Mouse (Mus musculus) MEL (cell line): ENCODE measurements around the gene Nup210l. TPM values are rescaled to one million over a fixed set of nuclear protein-coding genes. Genes with fewer than 3 reads are reported as not detected.

ENCODE experiments used
- DNase-seq: peaks from one replicate; pipeline ENCODE4 v3.0.0; 2011; ENCODE audit warnings: low read depth, low spot score
- H3K27ac ChIP-seq: 2 replicates; pipeline ENCODE4 v1.5.1; 2012; ENCODE audit warnings: low read depth, mild to moderate bottlenecking, control low read depth, low read length, moderate library complexity; ENCODE audit not compliant: control insufficient read depth
- H3K27me3 ChIP-seq, 2 experiments: fragments of 150-350 bp in 1 of 2; sonication (generic) in 1 of 2; 2 replicates each; pipeline ENCODE4 v1.6.1; 2012; ENCODE audit warnings: low read length in 2 of 2, mild to moderate bottlenecking in 2 of 2, improper control_type of control experiment in 1 of 2, moderate library complexity in 1 of 2; ENCODE audit not compliant: insufficient read depth in 2 of 2, control insufficient read depth in 1 of 2
- H3K36me3 ChIP-seq, 2 experiments: 2 replicates each; pipeline ENCODE4 v1.6.1; 2012 to 2014; ENCODE audit warnings: low read length in 2 of 2, improper control_type of control experiment in 1 of 2, inconsistent platforms in 1 of 2, mild to moderate bottlenecking in 1 of 2; ENCODE audit not compliant: insufficient read depth in 2 of 2, control insufficient read depth in 1 of 2
- H3K4me1 ChIP-seq, 2 experiments: fragments of 150-350 bp in 1 of 2; sonication (generic) in 1 of 2; 2 replicates each; pipeline ENCODE4 v1.6.1; 2012; ENCODE audit warnings: low read length in 2 of 2, improper control_type of control experiment in 1 of 2, mild to moderate bottlenecking in 1 of 2; ENCODE audit not compliant: insufficient read depth in 2 of 2, control insufficient read depth in 1 of 2
- H3K4me3 ChIP-seq, 2 experiments: fragments of 150-350 bp in 1 of 2; sonication (generic) in 1 of 2; 2 replicates each; pipeline ENCODE4 v1.5.1; 2012; ENCODE audit warnings: low read depth in 2 of 2, low read length in 2 of 2, mild to moderate bottlenecking in 2 of 2, moderate library complexity in 2 of 2, control low read depth in 1 of 2, improper control_type of control experiment in 1 of 2; ENCODE audit not compliant: control insufficient read depth in 1 of 2, insufficient read depth in 1 of 2
- H3K79me2 ChIP-seq: 2 replicates; pipeline ENCODE4 v1.6.1; 2012; ENCODE audit warnings: mild to moderate bottlenecking, low read length, moderate library complexity; ENCODE audit not compliant: control insufficient read depth, poor library complexity, insufficient read depth
- H3K9ac ChIP-seq: 2 replicates; pipeline ENCODE4 v1.6.1; 2012; ENCODE audit warnings: low read depth, mild to moderate bottlenecking, control low read depth, low read length, moderate library complexity; ENCODE audit not compliant: control insufficient read depth, poor library complexity, severe bottlenecking
- H3K9me3 ChIP-seq: fragments of 150-350 bp; sonication (generic); replicated peaks from 2 replicates; pipeline ENCODE4 v1.6.1; 2012; ENCODE audit warnings: mild to moderate bottlenecking, low read length, improper control_type of control experiment, moderate library complexity; ENCODE audit not compliant: insufficient read depth
- BHLHE40 ChIP-seq: IDR thresholded peaks from 2 replicates; pipeline ENCODE4 v1.6.1; 2012; ENCODE audit warnings: low read depth, mild to moderate bottlenecking, inconsistent platforms, low read length, improper control_type of control experiment, borderline replicate concordance
- CHD1 ChIP-seq: IDR thresholded peaks from 2 replicates; pipeline ENCODE4 v1.6.1; 2012; ENCODE audit warnings: low read depth, mild to moderate bottlenecking, inconsistent platforms, low read length, improper control_type of control experiment
- CHD2 ChIP-seq: IDR thresholded peaks from 2 replicates; pipeline ENCODE4 v1.6.1; 2011; ENCODE audit warnings: low read length, improper control_type of control experiment
- CTCF ChIP-seq, 3 experiments: IDR thresholded peaks in 2 of 3; conservative IDR thresholded peaks in 1 of 3; 2 replicates each; pipeline ENCODE4 v1.5.1; 2011 to 2012; ENCODE audit warnings: low read length in 3 of 3, low read depth in 2 of 3, mild to moderate bottlenecking in 2 of 3, improper control_type of control experiment in 1 of 3, inconsistent platforms in 1 of 3, mixed read lengths in 1 of 3, moderate library complexity in 1 of 3; ENCODE audit not compliant: control insufficient read depth in 1 of 3, insufficient read depth in 1 of 3, poor library complexity in 1 of 3, severe bottlenecking in 1 of 3
- ELF1 ChIP-seq: IDR thresholded peaks from 2 replicates; pipeline ENCODE4 v1.6.1; 2014; ENCODE audit warnings: low read depth, mild to moderate bottlenecking, inconsistent platforms, low read length, improper control_type of control experiment, moderate library complexity
- EP300 ChIP-seq, 2 experiments: IDR thresholded peaks; 2 replicates each; pipeline ENCODE4 v1.6.1; 2011; ENCODE audit warnings: improper control_type of control experiment in 2 of 2, low read length in 2 of 2, low read depth in 1 of 2, mild to moderate bottlenecking in 1 of 2
- ETS1 ChIP-seq: IDR thresholded peaks from 2 replicates; pipeline ENCODE4 v1.6.1; 2012; ENCODE audit warnings: low read depth, mild to moderate bottlenecking, inconsistent platforms, low read length, improper control_type of control experiment, moderate library complexity
- GABPA ChIP-seq: IDR thresholded peaks from 2 replicates; pipeline ENCODE4 v1.6.1; 2012; ENCODE audit warnings: low read depth, mild to moderate bottlenecking, inconsistent platforms, low read length, improper control_type of control experiment, moderate library complexity
- GATA1 ChIP-seq: IDR thresholded peaks from 2 replicates; pipeline ENCODE4 v1.6.1; 2011; ENCODE audit warnings: low read depth, low read length, improper control_type of control experiment
- HCFC1 ChIP-seq: IDR thresholded peaks from 2 replicates; pipeline ENCODE4 v1.6.1; 2012; ENCODE audit warnings: low read depth, mild to moderate bottlenecking, inconsistent platforms, low read length, improper control_type of control experiment, moderate library complexity
- JUND ChIP-seq: IDR thresholded peaks from 2 replicates; pipeline ENCODE4 v1.6.1; 2011; ENCODE audit warnings: low read depth, mild to moderate bottlenecking, improper control_type of control experiment, low read length
- KAT2A ChIP-seq: conservative IDR thresholded peaks from 2 replicates; pipeline ENCODE4 v1.6.1; 2012; ENCODE audit warnings: low read depth, low read length, improper control_type of control experiment, inconsistent platforms
- MAFK ChIP-seq: IDR thresholded peaks from 2 replicates; pipeline ENCODE4 v1.6.1; 2011; ENCODE audit warnings: low read depth, mild to moderate bottlenecking, low read length, improper control_type of control experiment, borderline replicate concordance
- MAX ChIP-seq: IDR thresholded peaks from 2 replicates; pipeline ENCODE4 v1.6.1; 2011; ENCODE audit warnings: low read length, improper control_type of control experiment
- MAZ ChIP-seq: IDR thresholded peaks from 2 replicates; pipeline ENCODE4 v1.6.1; 2012; ENCODE audit warnings: low read depth, mild to moderate bottlenecking, inconsistent platforms, low read length, improper control_type of control experiment
- MXI1 ChIP-seq: IDR thresholded peaks from 2 replicates; pipeline ENCODE4 v1.6.1; 2011; ENCODE audit warnings: mild to moderate bottlenecking, low read depth, low read length, improper control_type of control experiment
- MYB ChIP-seq: IDR thresholded peaks from 2 replicates; pipeline ENCODE4 v1.6.1; 2011; ENCODE audit warnings: mild to moderate bottlenecking, low read depth, low read length, improper control_type of control experiment
- MYC ChIP-seq: IDR thresholded peaks from 2 replicates; pipeline ENCODE4 v1.6.1; 2011; ENCODE audit warnings: low read depth, mild to moderate bottlenecking, low read length, improper control_type of control experiment, moderate library complexity
- NELFE ChIP-seq: IDR thresholded peaks from 2 replicates; pipeline ENCODE4 v1.6.1; 2011; ENCODE audit warnings: low read depth, low read length, improper control_type of control experiment
- NRF1 ChIP-seq: IDR thresholded peaks from 2 replicates; pipeline ENCODE4 v1.6.1; 2014; ENCODE audit warnings: low read depth, mild to moderate bottlenecking, inconsistent platforms, low read length, improper control_type of control experiment, moderate library complexity; ENCODE audit not compliant: poor library complexity, insufficient read depth, severe bottlenecking
- POLR2A ChIP-seq, 2 experiments: IDR thresholded peaks; 2 replicates each; pipeline ENCODE4 v1.6.1; 2011 to 2012; ENCODE audit warnings: low read length in 2 of 2, mild to moderate bottlenecking in 2 of 2, control low read depth in 1 of 2, improper control_type of control experiment in 1 of 2, low read depth in 1 of 2, moderate library complexity in 1 of 2; ENCODE audit not compliant: control insufficient read depth in 1 of 2, insufficient read depth in 1 of 2, poor library complexity in 1 of 2
- POLR2AphosphoS2 ChIP-seq: IDR thresholded peaks from 2 replicates; pipeline ENCODE4 v1.6.1; 2011; ENCODE audit warnings: low read length, improper control_type of control experiment
- RAD21 ChIP-seq: IDR thresholded peaks from 2 replicates; pipeline ENCODE4 v1.6.1; 2011; ENCODE audit warnings: mild to moderate bottlenecking, low read depth, low read length, improper control_type of control experiment
- RCOR1 ChIP-seq: IDR thresholded peaks from 2 replicates; pipeline ENCODE4 v1.6.1; 2012; ENCODE audit warnings: low read depth, mild to moderate bottlenecking, inconsistent platforms, low read length, improper control_type of control experiment
- SIN3A ChIP-seq: IDR thresholded peaks from 2 replicates; pipeline ENCODE4 v1.6.1; 2012; ENCODE audit warnings: low read length, improper control_type of control experiment, inconsistent platforms
- SMC3 ChIP-seq: IDR thresholded peaks from 2 replicates; pipeline ENCODE4 v1.6.1; 2011; ENCODE audit warnings: low read depth, low read length, improper control_type of control experiment
- TBP ChIP-seq: IDR thresholded peaks from 2 replicates; pipeline ENCODE4 v1.8.0; 2011; ENCODE audit warnings: low read depth, low read length, improper control_type of control experiment
- TCF12 ChIP-seq: IDR thresholded peaks from 2 replicates; pipeline ENCODE4 v1.6.1; 2014; ENCODE audit warnings: low read depth, mild to moderate bottlenecking, inconsistent platforms, low read length, improper control_type of control experiment, moderate library complexity
- UBTF ChIP-seq: IDR thresholded peaks from 2 replicates; pipeline ENCODE4 v1.6.1; 2012; ENCODE audit warnings: low read depth, mild to moderate bottlenecking, inconsistent platforms, low read length, improper control_type of control experiment, moderate library complexity, borderline replicate concordance; ENCODE audit not compliant: insufficient read depth
- USF1 ChIP-seq: IDR thresholded peaks from 2 replicates; pipeline ENCODE4 v1.6.1; 2014; ENCODE audit warnings: low read depth, mild to moderate bottlenecking, inconsistent platforms, low read length, improper control_type of control experiment, moderate library complexity
- USF2 ChIP-seq, 2 experiments: IDR thresholded peaks; 2 replicates each; pipeline ENCODE4 v1.6.1; 2011 to 2012; ENCODE audit warnings: improper control_type of control experiment in 2 of 2, low read length in 2 of 2, borderline replicate concordance in 1 of 2, inconsistent platforms in 1 of 2, low read depth in 1 of 2, mild to moderate bottlenecking in 1 of 2; ENCODE audit not compliant: insufficient read depth in 1 of 2
- ZC3H11A ChIP-seq: IDR thresholded peaks from 2 replicates; pipeline ENCODE4 v1.6.1; 2012; ENCODE audit warnings: low read depth, mild to moderate bottlenecking, inconsistent platforms, low read length, improper control_type of control experiment
- ZKSCAN1 ChIP-seq: IDR thresholded peaks from 2 replicates; pipeline ENCODE4 v1.6.1; 2012; ENCODE audit warnings: low read depth, mild to moderate bottlenecking, inconsistent platforms, low read length, improper control_type of control experiment, moderate library complexity
- ZMIZ1 ChIP-seq: IDR thresholded peaks from 2 replicates; pipeline ENCODE4 v1.6.1; 2012; ENCODE audit warnings: low read depth, mild to moderate bottlenecking, inconsistent platforms, low read length, improper control_type of control experiment, moderate library complexity
- ZNF384 ChIP-seq: IDR thresholded peaks from 2 replicates; pipeline ENCODE4 v1.6.1; 2012; ENCODE audit warnings: low read depth, mild to moderate bottlenecking, inconsistent platforms, low read length, improper control_type of control experiment
- polyA plus RNA-seq, 2 experiments: library from polyadenylated mRNA; stranded (reverse) in 1 of 2; unstranded in 1 of 2; fragments of >175 nt in 1 of 2; fragments of >200 nt in 1 of 2; gene quantifications; 2 replicates each; pipeline versions ENCODE4 v1.2.1 to v1.2.4; 2012; ENCODE audit warnings: low replicate concordance in 2 of 2, low read depth in 1 of 2; ENCODE audit not compliant: insufficient read length in 2 of 2, insufficient read depth in 1 of 2, missing spikeins in 1 of 2
- total RNA-seq: library from RNA; depleted of rRNA; stranded (reverse); fragments of 300-350 nt; gene quantifications from 2 replicates; pipeline ENCODE4 v1.2.3, GENCODE M21; 2012

The Nup210l gene
- total and polyA plus RNA-seq, 3 experiments, result 0.54 to 0.65 TPM; not detected in 1

DNA sequence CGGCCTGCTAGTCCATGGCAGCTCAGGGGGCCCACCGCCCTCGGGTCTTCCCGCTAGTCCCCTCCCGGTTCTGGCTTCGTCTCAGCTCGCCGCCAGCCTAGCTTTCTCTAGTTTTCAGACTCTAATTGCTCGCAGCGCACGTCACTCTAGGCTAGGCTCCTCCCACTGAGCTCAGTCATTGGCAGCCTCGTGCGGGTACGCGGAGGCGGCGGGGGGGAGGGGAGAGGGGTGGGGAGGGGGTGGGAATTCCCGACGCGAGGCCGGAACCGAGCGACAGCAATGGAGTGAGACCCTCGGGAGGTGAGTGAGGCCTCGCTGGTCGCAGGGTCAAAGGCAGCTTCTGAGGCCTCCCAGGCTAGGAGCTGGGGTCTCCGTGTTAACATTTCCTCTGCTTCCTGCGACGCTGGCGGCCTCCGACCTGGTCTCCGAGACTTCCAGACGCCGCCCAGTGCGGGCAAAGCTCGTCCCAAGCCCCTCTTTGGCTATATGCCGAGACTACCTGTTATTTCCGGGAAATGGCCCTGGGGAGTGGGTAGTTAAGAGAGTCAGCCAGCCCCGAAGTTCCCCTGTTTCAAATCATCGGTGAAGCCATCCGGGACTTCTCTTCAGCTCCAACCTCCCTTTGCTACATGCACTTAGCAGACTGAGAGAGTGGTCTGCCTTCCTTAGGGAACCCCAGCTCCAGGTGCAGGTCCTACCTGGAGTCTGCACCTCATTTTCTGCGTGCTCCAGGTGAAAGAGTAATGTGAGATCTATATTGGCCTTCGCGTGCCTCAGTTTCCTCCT lies 144.2 kb downstream of the Nup210l start, which contains the start of gene Slc39a1:
Slc39a1 (plus strand) TSS at position 213 of the 786 bp plus-strand sequence.
- peak; percentile 98 for DNase-seq
- Histone ChIP-seq H3K27ac (peak within 1 kb of the TSS; percentile 47), H3K27me3 (no peaks in the 10 kb centered on the region), H3K9ac (peak within 1 kb of the TSS; percentile 78), H3K36me3 (peaks cover 0 to 7% of the 10 kb centered on the region in 2 experiments; a peak in 2 of 4 replicates), H3K4me3 (peak within 1 kb of the TSS; percentile 72 to 98), H3K4me1 (peaks cover 7 to 10% of the 10 kb centered on the region in 2 experiments; a peak in 2 of 4 replicates), H3K9me3 (no peaks in the 10 kb centered on the region), H3K79me2 (peaks cover 7% of the 10 kb centered on the region)
- TF ChIP-seq USF1 (peak; percentile 7; the same call in 1 of the 2 replicates), JUND (no peak), MAX (peak; percentile 22; the same call in 1 of the 2 replicates), ZC3H11A (no peak), HCFC1 (peak; percentile 71), KAT2A (no peak), BHLHE40 (no peak; the same call in 1 of the 2 replicates), ETS1 (no peak), ZMIZ1 (peak; percentile 97), MYB (0 out of 2 replicates have a peak, but pooled peaks have one; percentile 7), ZKSCAN1 (no peak), NRF1 (no peak), MAFK (no peak), GATA1 (no peak), ELF1 (no peak; the same call in 1 of the 2 replicates), MXI1 (no peak; the same call in 1 of the 2 replicates), SMC3 (no peak), MAZ (peak; percentile 88), CTCF (IDR thresholded peaks at IDR 0.05 in 2 of 3, conservative IDR thresholded peaks at IDR 0.05 in 1 of 3; ENCODE audit: control insufficient read depth in 1 of 3, insufficient read depth in 1 of 3, low read depth in 2 of 3, low read length in 3 of 3, poor library complexity in 1 of 3, severe bottlenecking in 1 of 3) (no peak), RCOR1 (no peak), MYC (no peak), NELFE (peak; percentile 92), POLR2A (IDR thresholded peaks at IDR 0.05; ENCODE audit: control insufficient read depth in 1 of 2, insufficient read depth in 1 of 2, low read depth in 1 of 2, low read length in 2 of 2, poor library complexity in 1 of 2) (peak; percentile 86 to 90; a peak in 3 of 4 replicates), SIN3A (peak; percentile 78), TBP (peak; percentile 59; the same call in 1 of the 2 replicates), ZNF384 (no peak), POLR2AphosphoS2 (peak; percentile 79; the same call in 1 of the 2 replicates), CHD2 (peak; percentile 68; the same call in 1 of the 2 replicates), GABPA (no peak), RAD21 (no peak), UBTF (0 out of 2 replicates have a peak, but pooled peaks have one; percentile 40), EP300 (IDR thresholded peaks at IDR 0.05; ENCODE audit: low read depth in 1 of 2, low read length in 2 of 2) (no peak), USF2 (IDR thresholded peaks at IDR 0.05; ENCODE audit: borderline replicate concordance in 1 of 2, insufficient read depth in 1 of 2, low read depth in 1 of 2, low read length in 2 of 2) (no peak), CHD1 (peak; percentile 63; the same call in 1 of the 2 replicates), TCF12 (peak; percentile 45; the same call in 1 of the 2 replicates)
